Mouse (Mus musculus) midbrain, embryonic 16.5 days (tissue): Measurements from ENCODE around the gene Reep6. TPM values are rescaled to one million over a fixed set of nuclear protein-coding genes. Genes with fewer than 3 reads are reported as not detected.
A peak's percentile ranks its signal among the peaks of the same experiment; 100 is the strongest.

Experiments
- ATAC-seq: fragments of 200-750 bp; cut with Nextera tagmentation; 2 replicates; pipeline ENCODE4 v1.8.0; 2017; ENCODE audit warnings: moderate TSS enrichment
- H3K27ac ChIP-seq: fragments of 300-500 bp; sonication (generic); 2 replicates; pipeline ENCODE4 v1.5.1; 2014; ENCODE audit warnings: mild to moderate bottlenecking, low read length, mixed read lengths
- H3K27me3 ChIP-seq: fragments of 300-500 bp; sonication (generic); 2 replicates; pipeline ENCODE4 v1.6.1; 2014; ENCODE audit warnings: low read depth, low read length, mixed read lengths; ENCODE audit not compliant: control insufficient read depth, insufficient read depth
- H3K36me3 ChIP-seq: fragments of 300-500 bp; sonication (generic); 2 replicates; pipeline ENCODE4 v1.6.1; 2014; ENCODE audit warnings: mild to moderate bottlenecking, low read length, moderate library complexity, mixed read lengths; ENCODE audit not compliant: control insufficient read depth, insufficient read depth
- H3K4me1 ChIP-seq: fragments of 300-500 bp; sonication (generic); 2 replicates; pipeline ENCODE4 v1.6.1; 2014; ENCODE audit warnings: mild to moderate bottlenecking, low read length, mixed read lengths; ENCODE audit not compliant: control insufficient read depth, insufficient read depth
- H3K4me2 ChIP-seq: fragments of 300-500 bp; sonication (generic); 2 replicates; pipeline ENCODE4 v1.6.1; 2014; ENCODE audit warnings: mild to moderate bottlenecking, low read length, mixed read lengths
- H3K4me3 ChIP-seq: fragments of 300-500 bp; sonication (generic); 2 replicates; pipeline ENCODE4 v1.5.1; 2014; ENCODE audit warnings: low read depth, mild to moderate bottlenecking, low read length, moderate library complexity, mixed read lengths
- H3K9ac ChIP-seq: fragments of 300-500 bp; sonication (generic); 2 replicates; pipeline ENCODE4 v1.6.1; 2014; ENCODE audit warnings: low read depth, low read length, mixed read lengths
- H3K9me3 ChIP-seq: fragments of 300-500 bp; sonication (generic); replicated peaks from 2 replicates; pipeline ENCODE4 v1.6.1; 2014; ENCODE audit warnings: mild to moderate bottlenecking, low read length, mixed read lengths; ENCODE audit not compliant: control insufficient read depth, poor library complexity, severe bottlenecking
- WGBS: fragments of 180-500 bp; shearing (Covaris S2); extraction: QIAGEN DNeasy Blood & Tissue Kit; methylation state at CpG from one replicate; pipeline ENCODE4 v1.1.7; 2014; 5-methylcytosine and 5-hydroxymethylcytosine counted together
- polyA plus RNA-seq: library from polyadenylated mRNA; unstranded; fragments of >200 nt; fragmentation: Nextera tagmentation; extraction: Ambion mirVana; gene quantifications from 2 replicates; pipeline ENCODE4 v1.2.1, GENCODE M21; 2015

The Reep6 gene
- polyA plus RNA-seq, 1 experiment from 2014 or later, result 8.6 TPM

GRCm38 (mm10) chr10:80312586-80313504 lies 16.9 kb upstream of the Reep6 start:
- H3K9me3 ChIP-seq, result no peaks in the 10 kb centered on the region
- peaks cover 79% of the 10 kb centered on the region for H3K36me3 ChIP-seq
- no peaks in the 10 kb centered on the region for H3K4me1 ChIP-seq
- H3K9ac ChIP-seq, result no peak overlapping the region
- WGBS, result 79% methylated on average over 54 of the region's 54 CpGs
- no peak overlapping the region for H3K4me2 ChIP-seq
- no peak for ATAC-seq
- H3K27me3 ChIP-seq, result no peaks in the 10 kb centered on the region
- no peak overlapping the region for H3K4me3 ChIP-seq
- H3K27ac ChIP-seq, result no peak overlapping the region

GRCm38 (mm10) chr10:80313627-80314201 lies 16.0 kb upstream of the Reep6 start:
- H3K4me1 ChIP-seq, result no peaks in the 10 kb centered on the region; the same call in 1 of the 2 replicates
- H3K27me3 ChIP-seq, result no peaks in the 10 kb centered on the region
- H3K36me3 ChIP-seq, result peaks cover 75% of the 10 kb centered on the region
- 67% methylated on average over 20 of the region's 20 CpGs for WGBS
- ATAC-seq, result no peak
- H3K27ac ChIP-seq, result no peak overlapping the region
- no peaks in the 10 kb centered on the region for H3K9me3 ChIP-seq
- no peak overlapping the region for H3K9ac ChIP-seq
- H3K4me3 ChIP-seq, result no peak overlapping the region
- no peak overlapping the region for H3K4me2 ChIP-seq

GRCm38 (mm10) chr10:80314494-80315001 lies 15.2 kb upstream of the Reep6 start:
- Histone ChIP-seq H3K9me3 (no peaks in the 10 kb centered on the region), H3K27me3 (no peaks in the 10 kb centered on the region), H3K4me1 (peaks cover 3% of the 10 kb centered on the region), H3K27ac (no peak overlapping the region), H3K9ac (peak overlapping the region; percentile 11; the same call in 1 of the 2 replicates), H3K4me3 (no peak overlapping the region), H3K36me3 (peaks cover 68% of the 10 kb centered on the region), H3K4me2 (no peak overlapping the region)
- WGBS, result 62% methylated on average over 16 of the region's 16 CpGs
- ATAC-seq, result no peak

DNA sequence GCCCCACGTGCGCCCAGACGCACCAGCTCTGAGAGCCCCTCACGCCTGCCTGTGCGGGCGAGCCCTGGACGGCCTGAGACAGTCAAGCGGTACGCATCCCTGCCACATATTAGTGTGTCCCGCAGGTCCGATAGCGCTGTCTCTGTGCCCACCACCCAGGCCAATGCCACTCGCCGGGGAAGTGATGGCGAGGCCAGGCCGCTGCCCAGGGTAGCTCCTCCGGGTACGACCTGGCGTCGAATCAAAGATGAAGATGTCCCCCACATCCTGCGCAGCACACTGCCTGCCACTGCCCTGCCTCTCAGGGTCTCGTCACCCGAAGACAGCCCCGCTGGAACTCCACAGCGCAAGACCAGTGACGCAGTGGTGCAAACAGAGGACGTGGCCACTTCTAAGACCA lies 14.4 kb upstream of the Reep6 start:
- no peak for ATAC-seq

DNA sequence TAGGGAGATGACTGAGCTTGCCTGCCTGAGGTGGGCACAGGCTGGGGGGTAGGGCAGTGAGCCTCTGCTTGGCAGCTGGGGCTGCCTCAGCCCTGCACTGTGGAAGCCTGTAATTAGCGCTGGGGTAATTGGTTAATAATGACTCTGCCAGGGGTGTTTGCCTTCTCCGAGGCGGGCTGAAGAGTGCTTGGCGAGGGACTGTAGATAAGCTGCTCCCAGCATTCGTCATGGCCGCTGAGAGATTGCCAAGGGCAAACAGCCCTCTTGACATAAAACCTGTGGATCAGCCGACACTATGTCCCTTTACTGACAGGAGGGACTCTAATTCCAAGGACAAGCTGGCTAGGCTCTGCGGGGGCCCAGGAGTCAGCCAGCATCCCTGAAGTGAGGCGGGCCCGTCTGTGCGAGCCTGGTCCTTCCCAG lies 13.4 kb upstream of the Reep6 start:
- Histone ChIP-seq H3K4me1 (peaks cover 6% of the 10 kb centered on the region), H3K36me3 (peaks cover 57% of the 10 kb centered on the region), H3K27me3 (no peaks in the 10 kb centered on the region), H3K9ac (no peak overlapping the region), H3K27ac (no peak overlapping the region), H3K9me3 (no peaks in the 10 kb centered on the region), H3K4me3 (no peak overlapping the region), H3K4me2 (no peak overlapping the region)
- no peak for ATAC-seq
- 35% methylated on average over 11 of the region's 11 CpGs for whole genome bisulfite sequencing

More for the DNA sequence above, 14.4 kb upstream of the Reep6 start:
- Histone ChIP-seq H3K36me3 (peaks cover 65% of the 10 kb centered on the region), H3K4me1 (peaks cover 6% of the 10 kb centered on the region), H3K9ac (no peak overlapping the region), H3K27me3 (no peaks in the 10 kb centered on the region), H3K4me3 (no peak overlapping the region), H3K9me3 (no peaks in the 10 kb centered on the region), H3K27ac (no peak overlapping the region), H3K4me2 (no peak overlapping the region)
- 53% methylated on average over 27 of the region's 27 CpGs for WGBS

DNA sequence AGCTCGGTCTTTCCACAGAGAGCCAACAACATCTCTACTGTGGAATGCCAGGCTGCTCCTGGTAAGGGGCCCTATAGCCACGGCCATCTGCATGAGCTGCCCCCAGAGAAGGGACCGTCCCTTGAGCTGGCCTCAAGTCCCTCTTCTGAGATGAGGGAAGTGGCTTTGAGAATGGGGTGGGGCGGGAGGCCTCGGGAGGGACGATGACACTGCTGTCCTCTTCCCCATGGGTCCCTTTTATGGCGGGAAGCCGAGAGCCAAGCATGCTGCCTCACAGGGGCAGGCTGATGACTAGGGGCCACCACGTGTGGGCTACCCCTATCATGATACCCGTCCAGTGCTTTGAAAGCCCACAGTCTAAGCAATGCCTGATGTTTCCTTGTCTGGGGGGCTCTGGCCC lies 12.7 kb upstream of the Reep6 start:
- Histone ChIP-seq H3K4me3 (no peak overlapping the region), H3K9me3 (no peaks in the 10 kb centered on the region), H3K27ac (no peak overlapping the region), H3K4me1 (peaks cover 6% of the 10 kb centered on the region), H3K9ac (no peak overlapping the region), H3K36me3 (peaks cover 53% of the 10 kb centered on the region), H3K4me2 (no peak overlapping the region), H3K27me3 (no peaks in the 10 kb centered on the region)
- 57% methylated on average over 10 of the region's 10 CpGs for WGBS
- ATAC-seq, result no peak

- Histone ChIP-seq H3K9ac (peak within 1 kb of the TSS; percentile 68), H3K4me1 (peaks cover 18% of the 10 kb centered on the region), H3K4me2 (peak within 1 kb of the TSS; percentile 91), H3K9me3 (no peaks in the 10 kb centered on the region), H3K27me3 (no peaks in the 10 kb centered on the region), H3K4me3 (peak within 1 kb of the TSS; percentile 66), H3K27ac (peak within 1 kb of the TSS; percentile 57; the same call in 1 of the 2 replicates), H3K36me3 (peaks cover 24% of the 10 kb centered on the region)
- WGBS, result under 1% methylated on average over 34 of the region's 34 CpGs
- peak; percentile 61 for ATAC-seq
Measured at GRCm38 (mm10) chr10:80320340-80320760, 9.4 kb upstream of the Reep6 start, which contains the start of gene 2310011J03Rik. Gene 2310011J03Rik, minus strand, starts transcription at chr10:80320537.

DNA sequence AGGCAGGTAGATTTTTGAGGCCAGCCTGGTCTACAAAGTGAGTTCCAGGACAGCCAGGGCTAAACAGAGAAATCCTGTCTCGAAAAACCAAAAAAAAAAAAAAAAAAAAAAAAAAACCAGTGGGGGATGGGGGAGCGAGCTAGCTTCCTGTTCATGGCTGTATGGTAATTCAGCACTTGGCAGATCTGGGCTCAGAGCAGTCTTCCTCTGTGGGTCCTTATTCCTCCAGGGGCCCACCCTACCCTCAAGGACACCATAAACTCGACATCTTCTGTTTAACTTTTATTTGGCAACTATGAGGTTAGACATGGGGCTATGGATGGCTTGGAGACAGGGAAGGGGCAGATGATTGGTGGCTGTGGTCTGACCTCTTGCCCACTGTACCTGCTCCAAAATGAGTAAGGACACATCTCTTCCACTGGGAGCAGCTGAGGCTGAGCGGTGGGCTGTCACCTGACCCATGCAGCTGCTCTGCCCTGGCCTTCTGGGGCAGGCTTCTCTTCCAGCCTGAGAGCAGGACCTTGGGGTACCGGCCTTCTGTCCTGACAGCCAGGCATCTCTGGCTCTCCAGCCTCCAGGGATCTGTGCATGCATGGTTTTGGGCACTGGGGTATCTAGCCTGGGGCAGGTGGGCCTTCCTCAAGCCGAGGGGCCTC lies 8.6 kb upstream of the Reep6 start:
- Histone ChIP-seq H3K4me3 (no peak overlapping the region), H3K27me3 (no peaks in the 10 kb centered on the region), H3K9ac (no peak overlapping the region), H3K27ac (no peak overlapping the region), H3K4me2 (no peak overlapping the region), H3K4me1 (peaks cover 18% of the 10 kb centered on the region), H3K36me3 (peaks cover 16% of the 10 kb centered on the region), H3K9me3 (no peaks in the 10 kb centered on the region)
- no peak for ATAC-seq
- 81% methylated on average over 6 of the region's 6 CpGs for WGBS
